ENCODE assay signal across 28 mouse cellular contexts in genomic region chr17:48556223-48556962, GRCm38 (mm10).
DNase-seq lines count a peak whose midpoint lies in the region; ATAC-seq lines count a peak whose summit lies in the region.
"Had no signal": no experiment of that assay in that cellular context is flagged by ENCODE, and none has a peak within 500 bp of the region (broad histone marks: within the 10 kb centered on the region; RNA-seq: fewer than 3 reads in every experiment).

No protein-coding gene starts in this region.

- H3K9me3 ChIP-seq in midbrain, embryonic 14.5 days (ENCODE audit: control insufficient read depth, low read length): no peaks in the 10 kb centered on the region
- no peaks in the 10 kb centered on the region for H3K9me3 ChIP-seq in midbrain, embryonic 16.5 days (replicated peaks; ENCODE audit: control insufficient read depth, low read length, poor library complexity, severe bottlenecking)
- no peaks in the 10 kb centered on the region for H3K9me3 ChIP-seq in kidney, embryonic 16.5 days (ENCODE audit: low read length)
- H3K9me3 ChIP-seq: embryonic facial prominence, embryonic 13.5 days; forebrain, embryonic 10.5 days; forebrain, embryonic 15.5 days; hindbrain, embryonic 10.5 days; limb, embryonic 12.5 days; midbrain, embryonic 10.5 days had no signal

- no peak overlapping the region for H3K4me3 ChIP-seq in midbrain, embryonic 14.5 days (replicated peaks; ENCODE audit: low read depth, low read length)
- H3K4me3 ChIP-seq in midbrain, embryonic 16.5 days (ENCODE audit: low read depth, low read length): no peak overlapping the region
- no peak overlapping the region for H3K4me3 ChIP-seq in kidney, embryonic 16.5 days (ENCODE audit: low read length)
- H3K4me3 ChIP-seq: embryonic facial prominence, embryonic 13.5 days; forebrain, embryonic 10.5 days; forebrain, embryonic 15.5 days; gastrocnemius, adult 2 months; heart, adult 2 months; hindbrain, embryonic 10.5 days; limb, embryonic 12.5 days; liver, embryonic 15.5 days; midbrain, embryonic 10.5 days; myocyte had no signal

- H3K27me3 ChIP-seq in midbrain, embryonic 14.5 days (ENCODE audit: control insufficient read depth, insufficient read depth, low read length): no peaks in the 10 kb centered on the region
- H3K27me3 ChIP-seq in midbrain, embryonic 16.5 days (ENCODE audit: control insufficient read depth, insufficient read depth, low read depth, low read length): no peaks in the 10 kb centered on the region
- H3K27me3 ChIP-seq in kidney, embryonic 16.5 days (ENCODE audit: insufficient read depth, low read length): no peaks in the 10 kb centered on the region
- H3K27me3 ChIP-seq: CH12.LX; embryonic facial prominence, embryonic 13.5 days; forebrain, embryonic 15.5 days; limb, embryonic 12.5 days; liver, embryonic 15.5 days had no signal

- H3K4me2 ChIP-seq in midbrain, embryonic 14.5 days (ENCODE audit: low read length): no peak overlapping the region
- H3K4me2 ChIP-seq in midbrain, embryonic 16.5 days (ENCODE audit: low read length): no peak overlapping the region
- H3K4me2 ChIP-seq in kidney, embryonic 16.5 days (replicated peaks; ENCODE audit: low read depth, low read length): peak overlapping the region; percentile 27
- H3K4me2 ChIP-seq: embryonic facial prominence, embryonic 13.5 days; forebrain, embryonic 15.5 days; limb, embryonic 12.5 days; liver, embryonic 15.5 days; lung, embryonic 14.5 days had no signal

- no peaks in the 10 kb centered on the region for H3K36me3 ChIP-seq in midbrain, embryonic 14.5 days (ENCODE audit: control insufficient read depth, insufficient read depth, low read length)
- H3K36me3 ChIP-seq in midbrain, embryonic 16.5 days (ENCODE audit: control insufficient read depth, insufficient read depth, low read length): no peaks in the 10 kb centered on the region
- H3K36me3 ChIP-seq in kidney, embryonic 16.5 days (ENCODE audit: insufficient read depth, low read length): no peaks in the 10 kb centered on the region
- H3K36me3 ChIP-seq: embryonic facial prominence, embryonic 13.5 days; forebrain, embryonic 10.5 days; forebrain, embryonic 15.5 days; hindbrain, embryonic 10.5 days; limb, embryonic 12.5 days; liver, embryonic 15.5 days; midbrain, embryonic 10.5 days had no signal

- no peak for ATAC-seq in midbrain, embryonic 14.5 days (ENCODE audit: low FRiP score, low TSS enrichment)
- no peak for ATAC-seq in midbrain, embryonic 16.5 days
- ATAC-seq in kidney, embryonic 16.5 days (ENCODE audit: low FRiP score, low TSS enrichment): peak; percentile 83
- ATAC-seq: activated CD4-positive, CD25-positive, alpha-beta regulatory T cell, adult 4 months; forebrain, embryonic 15.5 days; hindbrain, postnatal 0 days had no signal

- peak; percentile 23 for DNase-seq in embryo, embryonic 11 days
- no peak for DNase-seq in embryo, embryonic 10 days (ENCODE audit: low spot score)
- peak; percentile 16 for DNase-seq in midbrain, embryonic 14.5 days
- DNase-seq in kidney, postnatal 36 days: peak; percentile 41 to 70
- DNase-seq in gastrocnemius, adult 18-20 months (ENCODE audit: low spot score): no peak
- DNase-seq in thymus, postnatal 4 days: no peak
- DNase-seq: adrenal gland, adult 2 months; adrenal gland, postnatal 36 days; cerebellum, adult 8-10 months; cerebellum, postnatal 36 days; gastrocnemius, adult 2 months; heart, adult 2 months; heart, postnatal 14 days; lung, embryonic 14.5 days; thymus, postnatal 14 days had no signal

- H3K4me1 ChIP-seq in midbrain, embryonic 14.5 days (ENCODE audit: control insufficient read depth, insufficient read depth, low read length): 0 out of 2 replicates have a peak, but pooled peaks cover 3% of the 10 kb centered on the region
- H3K4me1 ChIP-seq in midbrain, embryonic 16.5 days (ENCODE audit: control insufficient read depth, insufficient read depth, low read length): no peaks in the 10 kb centered on the region
- peaks cover 16% of the 10 kb centered on the region for H3K4me1 ChIP-seq in kidney, embryonic 16.5 days (ENCODE audit: insufficient read depth, low read length)
- H3K4me1 ChIP-seq: embryonic facial prominence, embryonic 13.5 days; forebrain, embryonic 15.5 days; hindbrain, embryonic 10.5 days; limb, embryonic 12.5 days; liver, embryonic 15.5 days had no signal

- H3K27ac ChIP-seq in midbrain, embryonic 14.5 days (replicated peaks; ENCODE audit: low read depth, low read length): no peak overlapping the region
- no peak overlapping the region for H3K27ac ChIP-seq in midbrain, embryonic 16.5 days (ENCODE audit: low read length)
- peak overlapping the region; percentile 48; the same call in 1 of the 2 replicates for H3K27ac ChIP-seq in kidney, embryonic 16.5 days (ENCODE audit: low read length)
- H3K27ac ChIP-seq: embryonic facial prominence, embryonic 13.5 days; forebrain, embryonic 10.5 days; forebrain, embryonic 15.5 days; gastrocnemius, adult 2 months; heart, adult 2 months; hindbrain, embryonic 10.5 days; hindbrain, postnatal 0 days; limb, embryonic 12.5 days; liver, embryonic 15.5 days; midbrain, embryonic 10.5 days had no signal

- H3K9ac ChIP-seq in midbrain, embryonic 14.5 days (replicated peaks; ENCODE audit: low read length): no peak overlapping the region
- H3K9ac ChIP-seq in midbrain, embryonic 16.5 days (ENCODE audit: low read depth, low read length): no peak overlapping the region
- H3K9ac ChIP-seq in kidney, embryonic 16.5 days (replicated peaks; ENCODE audit: low read length): no peak overlapping the region
- H3K9ac ChIP-seq: embryonic facial prominence, embryonic 13.5 days; forebrain, embryonic 15.5 days; limb, embryonic 12.5 days; liver, embryonic 15.5 days; lung, embryonic 14.5 days had no signal

- 32% methylated on average over 9 of the region's 9 CpGs for WGBS in midbrain, embryonic 14.5 days
- WGBS in midbrain, embryonic 16.5 days: 32% methylated on average over 9 of the region's 9 CpGs
- WGBS in kidney, embryonic 16.5 days: 27% methylated on average over 9 of the region's 9 CpGs

Comparison
In these comparisons a context has a peak if more than half of its experiments do, and no peak if none do; other contexts are left out.
1. DNase-seq: peak in embryo, embryonic 11 days (single experiment), midbrain, embryonic 14.5 days (single experiment) and kidney, postnatal 36 days (2 of 2); none in embryo, embryonic 10 days (single experiment), gastrocnemius, adult 18-20 months (single experiment) and thymus, postnatal 4 days (single experiment).